Mouse (Mus musculus): ENCODE data around the gene Unc119b.

DNA sequence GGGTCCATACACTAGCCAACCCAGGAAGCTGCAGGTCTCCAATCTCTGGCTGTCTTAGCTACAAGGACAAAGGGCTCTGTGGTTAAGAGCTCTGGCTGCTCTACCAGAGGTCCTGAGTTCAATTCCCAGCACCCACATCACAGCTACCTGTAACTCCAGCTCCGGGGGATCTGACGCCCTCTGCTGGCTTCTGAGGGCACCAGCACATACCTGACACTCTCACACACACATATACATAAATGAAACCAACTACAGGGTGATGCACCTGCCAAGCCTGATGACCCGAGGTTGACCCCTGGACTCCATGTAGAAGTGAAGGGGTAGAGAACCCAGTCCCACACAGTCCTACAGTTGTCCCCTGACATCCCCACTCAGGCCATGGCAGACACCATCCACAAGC is 18.3 kb downstream of the Unc119b start:
- TF ChIP-seq CTCF (IDR thresholded peaks at IDR 0.05): no peak
- TF ChIP-seq EP300 (IDR thresholded peaks at IDR 0.05): no peak
